Comparison of ENCODE assay signal across 18 mouse cellular contexts in genomic region chr5:125132566-125133260, GRCm38 (mm10). TPM values are rescaled to one million over a fixed set of nuclear protein-coding genes. Genes with fewer than 3 reads are reported as not detected.
DNase-seq lines count a peak whose midpoint lies in the region; ATAC-seq and TF ChIP-seq lines count a peak whose summit lies in the region.
"Had no signal": no experiment of that assay in that cellular context is flagged by ENCODE, and none has a peak within 500 bp of the region (broad histone marks: within the 10 kb centered on the region; RNA-seq: fewer than 3 reads in every experiment).

No protein-coding gene starts in this region.

- DNase-seq in forebrain, embryonic 11.5 days (ENCODE audit: low spot score): no peak
- no peak for DNase-seq in layer of hippocampus, adult 2 months (ENCODE audit: low spot score in 2 of 2)
- DNase-seq in layer of hippocampus, postnatal 25 days (ENCODE audit: extremely low spot score in 1 of 2, low spot score in 1 of 2): no peak
- no peak for DNase-seq in hindbrain, postnatal 0 days (ENCODE audit: low spot score)
- no peak for DNase-seq in embryo, embryonic 10.5 days (ENCODE audit: low spot score)
- DNase-seq in right cerebral cortex, adult 18-20 months: no peak
- DNase-seq: adrenal gland, adult 2 months; gastrocnemius, postnatal 10 days; kidney, postnatal 4 days; liver, postnatal 0 days; thymus, postnatal 4 days had no signal

- peaks cover 100% of the 10 kb centered on the region for H3K4me1 ChIP-seq in forebrain, embryonic 13.5 days
- peaks cover 54% of the 10 kb centered on the region for H3K4me1 ChIP-seq in forebrain, embryonic 11.5 days (replicated peaks; ENCODE audit: control insufficient read depth, insufficient read depth, low read length)
- H3K4me1 ChIP-seq in hindbrain, postnatal 0 days (ENCODE audit: insufficient read depth, low read length): peaks cover 79% of the 10 kb centered on the region
- peaks cover 78% of the 10 kb centered on the region for H3K4me1 ChIP-seq in stomach, embryonic 16.5 days (ENCODE audit: control insufficient read depth, insufficient read depth, low read length)

- no peaks in the 10 kb centered on the region for H3K27me3 ChIP-seq in forebrain, embryonic 13.5 days
- no peaks in the 10 kb centered on the region for H3K27me3 ChIP-seq in forebrain, embryonic 11.5 days (ENCODE audit: control insufficient read depth, insufficient read depth, low read length)
- H3K27me3 ChIP-seq in hindbrain, postnatal 0 days (ENCODE audit: insufficient read depth, low read length): no peaks in the 10 kb centered on the region
- H3K27me3 ChIP-seq in stomach, embryonic 16.5 days (ENCODE audit: control insufficient read depth, insufficient read depth, low read length): no peaks in the 10 kb centered on the region
- H3K27me3 ChIP-seq: heart, embryonic 15.5 days; limb, embryonic 12.5 days; Patski; stomach, embryonic 15.5 days had no signal

- no peak overlapping the region for H3K9ac ChIP-seq in forebrain, embryonic 13.5 days
- no peak overlapping the region for H3K9ac ChIP-seq in forebrain, embryonic 11.5 days (ENCODE audit: low read length)
- no peak overlapping the region for H3K9ac ChIP-seq in hindbrain, postnatal 0 days (replicated peaks; ENCODE audit: low read length)
- H3K9ac ChIP-seq in stomach, embryonic 16.5 days (ENCODE audit: low read length): 0 out of 2 replicates have a peak overlapping the region, but pooled peaks have one; percentile 28
- H3K9ac ChIP-seq: heart, embryonic 15.5 days; limb, embryonic 12.5 days; liver, postnatal 0 days; stomach, embryonic 15.5 days had no signal

- no peaks in the 10 kb centered on the region for H3K9me3 ChIP-seq in forebrain, embryonic 13.5 days (replicated peaks)
- no peaks in the 10 kb centered on the region for H3K9me3 ChIP-seq in forebrain, embryonic 11.5 days (ENCODE audit: control insufficient read depth, low read length)
- no peaks in the 10 kb centered on the region for H3K9me3 ChIP-seq in hindbrain, postnatal 0 days (ENCODE audit: low read length)
- no peaks in the 10 kb centered on the region for H3K9me3 ChIP-seq in stomach, embryonic 16.5 days (replicated peaks; ENCODE audit: control insufficient read depth, low read length)
- H3K9me3 ChIP-seq: heart, embryonic 15.5 days; limb, embryonic 12.5 days; stomach, embryonic 15.5 days had no signal

- peak overlapping the region; percentile 90 for H3K27ac ChIP-seq in forebrain, embryonic 13.5 days
- no peak overlapping the region for H3K27ac ChIP-seq in forebrain, embryonic 11.5 days (ENCODE audit: low read depth, low read length)
- H3K27ac ChIP-seq in layer of hippocampus, adult 2 months: peak overlapping the region; percentile 88
- peak overlapping the region; percentile 84 for H3K27ac ChIP-seq in hindbrain, postnatal 0 days
- no peak overlapping the region for H3K27ac ChIP-seq in stomach, embryonic 16.5 days (ENCODE audit: low read length)
- H3K27ac ChIP-seq: heart, embryonic 15.5 days had no signal

- 92% methylated on average over 13 of the region's 13 CpGs for WGBS in forebrain, embryonic 13.5 days
- 90% methylated on average over 13 of the region's 13 CpGs for WGBS in forebrain, embryonic 11.5 days
- 87% methylated on average over 13 of the region's 13 CpGs for WGBS in hindbrain, postnatal 0 days
- 92% methylated on average over 13 of the region's 13 CpGs for WGBS in stomach, embryonic 16.5 days

- no peak for TF ChIP-seq CTCF in layer of hippocampus, adult 2 months (conservative IDR thresholded peaks at IDR 0.05)
- no peak for TF ChIP-seq CTCF in hindbrain, postnatal 0 days (IDR thresholded peaks at IDR 0.05; ENCODE audit: low read depth)

- no peak overlapping the region for H3K4me3 ChIP-seq in forebrain, embryonic 13.5 days
- no peak overlapping the region for H3K4me3 ChIP-seq in forebrain, embryonic 11.5 days (ENCODE audit: low read depth, low read length)
- H3K4me3 ChIP-seq in layer of hippocampus, adult 2 months: no peak overlapping the region
- no peak overlapping the region for H3K4me3 ChIP-seq in hindbrain, postnatal 0 days (ENCODE audit: low read length)
- no peak overlapping the region for H3K4me3 ChIP-seq in stomach, embryonic 16.5 days (replicated peaks; ENCODE audit: low read length)
- H3K4me3 ChIP-seq: heart, embryonic 15.5 days; limb, embryonic 12.5 days; stomach, embryonic 15.5 days had no signal

- H3K4me2 ChIP-seq in forebrain, embryonic 13.5 days: no peak overlapping the region
- H3K4me2 ChIP-seq in forebrain, embryonic 11.5 days (ENCODE audit: low read depth, low read length, severe bottlenecking): no peak overlapping the region
- H3K4me2 ChIP-seq in hindbrain, postnatal 0 days (ENCODE audit: low read depth, low read length): no peak overlapping the region
- no peak overlapping the region for H3K4me2 ChIP-seq in stomach, embryonic 16.5 days (ENCODE audit: low read depth, low read length)
- H3K4me2 ChIP-seq: heart, embryonic 15.5 days; limb, embryonic 12.5 days; stomach, embryonic 15.5 days had no signal

- ATAC-seq in forebrain, embryonic 13.5 days: no peak
- no peak for ATAC-seq in forebrain, embryonic 11.5 days (replicated peaks; ENCODE audit: low FRiP score)
- ATAC-seq in hindbrain, postnatal 0 days: no peak
- ATAC-seq in stomach, embryonic 16.5 days (ENCODE audit: insufficient read depth, low FRiP score): no peak
- ATAC-seq: intestine, postnatal 0 days; liver, postnatal 0 days; Patski had no signal

- no peaks in the 10 kb centered on the region for H3K36me3 ChIP-seq in forebrain, embryonic 13.5 days (ENCODE audit: poor library complexity, severe bottlenecking)
- no peaks in the 10 kb centered on the region for H3K36me3 ChIP-seq in forebrain, embryonic 11.5 days (ENCODE audit: control insufficient read depth, insufficient read depth, low read length)
- no peaks in the 10 kb centered on the region for H3K36me3 ChIP-seq in hindbrain, postnatal 0 days (ENCODE audit: insufficient read depth, low read length)
- no peaks in the 10 kb centered on the region for H3K36me3 ChIP-seq in stomach, embryonic 16.5 days (ENCODE audit: control insufficient read depth, insufficient read depth, low read length)
- H3K36me3 ChIP-seq: heart, embryonic 15.5 days; stomach, embryonic 15.5 days had no signal

RNA-seq across cellular contexts. Expression of gene Ncor2, which starts 46.3 kb away (rescaled TPM):
- 25.6 and 27.3 TPM in 2 replicates for polyA plus RNA-seq in forebrain, embryonic 13.5 days (2015; fragmentation: Nextera tagmentation; extraction: Ambion mirVana)
- polyA plus RNA-seq in forebrain, embryonic 11.5 days (2014; fragmentation: Nextera tagmentation; extraction: Ambion mirVana): 27.3 and 29.5 TPM in 2 replicates
- 100 to 1,000 TPM; 285 to 307 TPM for total RNA-seq in layer of hippocampus, adult 2 months (2021)
- total RNA-seq in layer of hippocampus, postnatal 25 days (2021): 100 to 1,000 TPM; 229 to 297 TPM
- total RNA-seq in hindbrain, postnatal 0 days (2014; rRNA removed): 35.4 and 37.5 TPM in 2 replicates
- polyA plus RNA-seq in hindbrain, postnatal 0 days (2015; fragmentation: Nextera tagmentation; extraction: Ambion mirVana): 20.9 and 22.7 TPM in 2 replicates
- 21.4 and 24.6 TPM in 2 replicates for polyA plus RNA-seq in stomach, embryonic 16.5 days (2015; fragmentation: Nextera tagmentation; extraction: Ambion mirVana)

Comparison
In these comparisons a context has a peak if more than half of its experiments do, and no peak if none do; other contexts are left out.
1. H3K27ac ChIP-seq: peak in forebrain, embryonic 13.5 days (single experiment), layer of hippocampus, adult 2 months (single experiment) and hindbrain, postnatal 0 days (single experiment); none in forebrain, embryonic 11.5 days (single experiment) and stomach, embryonic 16.5 days (single experiment).